Mouse (Mus musculus) erythroblast, embryonic 14.5 days (primary cell): ENCODE measurements around the gene Olfm1.

Source experiments
- GATA1 ChIP-seq: IDR thresholded peaks from 2 replicates; pipeline ENCODE4 v1.6.1; 2012; ENCODE audit warnings: low read length, inconsistent platforms, mixed read lengths
- TAL1 ChIP-seq: IDR thresholded peaks from 3 replicates; pipeline ENCODE4 v1.6.1; 2012; ENCODE audit warnings: low read length, inconsistent platforms, mixed read lengths

DNA sequence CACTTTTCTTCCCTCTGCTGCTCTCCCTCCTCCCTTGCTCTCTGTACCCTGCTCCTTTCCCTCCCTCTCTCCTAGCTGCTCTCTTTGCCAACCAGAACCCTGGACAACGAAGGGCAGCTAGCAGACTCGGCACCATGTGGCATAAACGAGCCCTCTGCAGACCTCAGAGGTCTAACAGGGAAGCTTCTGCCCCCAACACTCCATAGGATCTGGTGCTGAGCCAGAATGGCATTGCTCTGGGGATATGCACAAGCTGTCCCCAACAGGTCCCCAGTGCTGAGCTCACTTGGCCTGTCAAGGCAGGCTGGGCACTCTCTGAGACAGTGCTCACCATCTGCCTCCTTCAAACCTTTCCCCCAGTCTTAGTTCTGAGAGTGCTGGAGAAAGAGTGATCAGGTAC is 68.6 kb downstream of the Olfm1 start:
- TF ChIP-seq TAL1 (no peak), GATA1 (no peak)
